Mouse (Mus musculus): ENCODE measurements around the gene Cpeb3. TPM values are rescaled to one million over a fixed set of nuclear protein-coding genes. Genes with fewer than 3 reads are reported as not detected.
"Not testable (repeated sequence)": the region's sequence is repeated elsewhere in the genome, so short reads cannot be mapped to it uniquely, and the experiment has no call there.

Gene Cpeb3
- polyA plus RNA-seq, 1 experiment, result 9.1 TPM

DNA sequence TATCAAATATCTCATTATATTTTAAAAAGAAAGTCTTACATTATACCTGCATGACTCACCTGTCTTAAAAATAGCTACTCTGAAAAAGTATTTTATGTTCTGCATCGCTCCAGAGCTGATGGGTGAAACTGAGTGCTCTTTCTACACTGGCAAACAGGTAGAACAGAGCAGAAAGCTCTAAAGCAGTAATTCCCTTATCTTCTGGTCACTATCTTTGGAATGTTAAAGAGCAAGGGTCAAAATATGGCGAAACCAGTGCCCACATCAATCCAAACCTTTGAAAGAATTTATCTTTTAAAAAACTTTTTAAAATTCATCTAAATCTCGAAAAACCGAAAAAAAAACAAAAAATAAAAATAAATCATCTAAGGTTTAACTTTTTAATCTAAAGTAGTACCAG lies 52.4 kb downstream of the Cpeb3 start:
- 83% methylated on average over 4 of the region's 4 CpGs for WGBS
- Histone ChIP-seq H3K27ac (ENCODE audit: control insufficient read depth, insufficient read depth, low read depth, low read length, poor library complexity) (no peak overlapping the region), H3K4me3 (replicated peaks; ENCODE audit: control insufficient read depth, low read depth, low read length) (no peak overlapping the region), H3K4me1 (ENCODE audit: control insufficient read depth, insufficient read depth, low read length) (no peaks in the 10 kb centered on the region)
- no peak for TF ChIP-seq POLR2A (IDR thresholded peaks at IDR 0.05; ENCODE audit: borderline replicate concordance, control insufficient read depth, low read depth, low read length)
- no peak for TF ChIP-seq CTCF (IDR thresholded peaks at IDR 0.05; ENCODE audit: control insufficient read depth, insufficient read depth, low read length)

DNA sequence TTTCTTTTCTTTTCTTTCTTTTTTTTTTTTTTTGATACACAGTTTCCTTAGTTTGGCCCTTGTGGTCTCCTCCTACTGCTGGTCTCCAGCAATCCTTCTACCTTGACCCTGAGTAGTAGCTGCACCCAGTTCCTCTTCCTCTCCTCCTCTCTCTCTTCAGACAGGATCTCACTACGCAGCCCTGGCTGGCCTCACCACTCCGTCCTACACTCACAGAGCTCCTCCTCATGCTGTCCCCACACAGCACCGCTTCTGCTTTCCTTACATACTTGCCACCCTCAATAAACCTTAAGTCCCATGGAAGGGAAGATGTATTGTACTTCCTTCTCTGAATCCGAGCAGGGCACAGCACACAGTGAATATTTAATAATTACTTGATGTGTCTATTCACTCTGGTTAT lies 61.3 kb downstream of the Cpeb3 start:
- 13% methylated on average over 4 of the region's 4 CpGs for WGBS
- no peaks in the 10 kb centered on the region; the same call in 1 of the 2 replicates for H3K4me1 ChIP-seq (ENCODE audit: control insufficient read depth, insufficient read depth, low read length)
- TF ChIP-seq POLR2A (IDR thresholded peaks at IDR 0.05; ENCODE audit: borderline replicate concordance, control insufficient read depth, low read depth, low read length) (no peak), CTCF (IDR thresholded peaks at IDR 0.05; ENCODE audit: control insufficient read depth, insufficient read depth, low read length) (no peak)
- H3K4me3 ChIP-seq (replicated peaks; ENCODE audit: control insufficient read depth, low read depth, low read length), result no peak overlapping the region
- H3K27ac ChIP-seq (ENCODE audit: control insufficient read depth, insufficient read depth, low read depth, low read length, poor library complexity), result no peak overlapping the region

DNA sequence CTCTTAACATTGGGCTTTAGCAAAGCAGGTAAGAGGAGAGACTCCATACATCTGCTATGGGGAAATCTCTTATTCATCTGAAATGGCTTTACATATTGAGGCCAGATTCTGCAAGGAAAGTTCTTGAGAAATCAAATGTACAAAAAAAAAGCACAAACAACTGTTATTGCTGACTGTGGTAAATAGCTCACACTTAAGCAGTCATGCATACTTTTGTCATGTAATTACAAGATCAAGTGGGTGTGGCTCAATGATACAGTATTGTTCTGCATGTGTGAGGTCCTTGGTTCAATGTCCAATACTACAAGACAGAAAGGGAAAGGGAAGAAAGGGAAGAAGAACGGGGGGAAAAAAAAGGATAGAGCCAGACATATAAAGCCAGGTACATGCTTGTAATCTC lies 62.6 kb downstream of the Cpeb3 start:
- 68% methylated on average over 1 of the region's 1 CpGs for WGBS
- Histone ChIP-seq H3K4me3 (replicated peaks; ENCODE audit: control insufficient read depth, low read depth, low read length) (no peak overlapping the region), H3K4me1 (ENCODE audit: control insufficient read depth, insufficient read depth, low read length) (no peaks in the 10 kb centered on the region; the same call in 1 of the 2 replicates), H3K27ac (ENCODE audit: control insufficient read depth, insufficient read depth, low read depth, low read length, poor library complexity) (no peak overlapping the region)
- TF ChIP-seq POLR2A (IDR thresholded peaks at IDR 0.05; ENCODE audit: borderline replicate concordance, control insufficient read depth, low read depth, low read length), result no peak
- no peak for TF ChIP-seq CTCF (IDR thresholded peaks at IDR 0.05; ENCODE audit: control insufficient read depth, insufficient read depth, low read length)

DNA sequence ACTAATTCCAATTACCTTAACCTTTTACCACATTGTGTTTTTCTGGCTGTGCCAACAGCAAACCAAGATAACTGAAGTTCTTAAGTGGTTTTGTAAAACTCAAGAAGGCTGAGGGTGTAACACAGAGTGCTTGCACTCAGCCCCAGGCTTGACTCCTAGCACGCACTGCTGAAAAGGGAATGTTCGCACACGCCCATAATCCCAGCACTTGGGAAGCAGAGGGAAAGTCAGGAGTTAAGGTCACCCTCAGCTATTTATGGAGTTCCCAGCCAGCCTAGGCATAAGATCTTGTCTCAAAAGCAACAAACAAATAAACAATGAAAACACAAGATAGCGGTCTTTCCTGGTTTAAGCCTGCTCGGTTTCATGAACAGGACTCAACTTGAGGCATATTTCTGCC lies 63.0 kb downstream of the Cpeb3 start:
- H3K4me1 ChIP-seq (ENCODE audit: control insufficient read depth, insufficient read depth, low read length), result no peaks in the 10 kb centered on the region; the same call in 1 of the 2 replicates
- no peak overlapping the region for H3K27ac ChIP-seq (ENCODE audit: control insufficient read depth, insufficient read depth, low read depth, low read length, poor library complexity)
- no peak for TF ChIP-seq POLR2A (IDR thresholded peaks at IDR 0.05; ENCODE audit: borderline replicate concordance, control insufficient read depth, low read depth, low read length)
- TF ChIP-seq CTCF (IDR thresholded peaks at IDR 0.05; ENCODE audit: control insufficient read depth, insufficient read depth, low read length), result no peak
- no peak overlapping the region for H3K4me3 ChIP-seq (replicated peaks; ENCODE audit: control insufficient read depth, low read depth, low read length)
- WGBS, result 94% methylated on average over 5 of the region's 5 CpGs

DNA sequence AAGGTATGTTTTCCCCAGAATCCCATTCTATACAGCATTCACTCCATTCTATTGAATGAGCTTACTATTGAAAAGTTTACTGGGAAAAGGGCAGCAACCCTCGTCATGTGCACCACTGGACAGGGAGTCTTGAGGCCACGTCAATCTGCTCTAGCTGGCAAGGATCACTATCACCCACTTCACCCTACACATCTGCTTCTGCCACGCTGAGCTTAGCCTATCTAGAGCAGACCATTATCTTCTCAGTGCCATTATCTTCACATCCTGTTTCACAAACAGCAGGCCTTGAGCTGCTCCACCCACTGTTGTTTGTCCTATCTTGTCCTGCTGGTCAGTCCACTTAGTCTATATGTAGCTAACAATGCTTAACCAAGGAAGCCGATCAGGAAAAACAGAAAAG lies 66.8 kb downstream of the Cpeb3 start:
- Histone ChIP-seq H3K27ac (ENCODE audit: control insufficient read depth, insufficient read depth, low read depth, low read length, poor library complexity) (no peak overlapping the region), H3K4me3 (replicated peaks; ENCODE audit: control insufficient read depth, low read depth, low read length) (no peak overlapping the region), H3K4me1 (ENCODE audit: control insufficient read depth, insufficient read depth, low read length) (no peaks in the 10 kb centered on the region; the same call in 1 of the 2 replicates)
- WGBS, result 49% methylated on average over 4 of the region's 4 CpGs
- TF ChIP-seq POLR2A (IDR thresholded peaks at IDR 0.05; ENCODE audit: borderline replicate concordance, control insufficient read depth, low read depth, low read length) (no peak), CTCF (IDR thresholded peaks at IDR 0.05; ENCODE audit: control insufficient read depth, insufficient read depth, low read length) (no peak)

DNA sequence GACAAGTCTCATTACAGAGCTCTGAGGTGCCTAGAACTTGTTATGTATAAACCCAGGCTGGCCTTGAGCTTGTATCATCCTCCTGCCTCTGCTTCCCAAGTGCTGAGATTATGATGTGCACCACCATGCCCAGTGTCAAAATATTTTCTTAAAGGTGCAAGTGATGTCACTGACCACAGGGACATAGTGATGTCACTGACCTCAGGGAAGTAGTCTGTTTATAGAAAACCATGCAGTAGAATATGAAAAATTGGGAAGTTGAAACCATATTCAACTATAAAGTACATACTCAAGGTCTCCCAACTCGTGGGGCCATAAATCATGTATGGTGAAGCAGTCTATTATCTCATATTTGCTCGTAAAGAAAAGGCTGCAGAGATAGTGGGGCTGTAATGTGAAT lies 71.3 kb downstream of the Cpeb3 start:
- H3K27ac ChIP-seq (ENCODE audit: control insufficient read depth, insufficient read depth, low read depth, low read length, poor library complexity), result no peak overlapping the region
- H3K4me1 ChIP-seq (ENCODE audit: control insufficient read depth, insufficient read depth, low read length), result no peaks in the 10 kb centered on the region; the same call in 1 of the 2 replicates
- WGBS, result 10% methylated on average over 2 of the region's 2 CpGs
- H3K4me3 ChIP-seq (replicated peaks; ENCODE audit: control insufficient read depth, low read depth, low read length), result no peak overlapping the region
- TF ChIP-seq POLR2A (IDR thresholded peaks at IDR 0.05; ENCODE audit: borderline replicate concordance, control insufficient read depth, low read depth, low read length), result no peak
- no peak for TF ChIP-seq CTCF (IDR thresholded peaks at IDR 0.05; ENCODE audit: control insufficient read depth, insufficient read depth, low read length)

DNA sequence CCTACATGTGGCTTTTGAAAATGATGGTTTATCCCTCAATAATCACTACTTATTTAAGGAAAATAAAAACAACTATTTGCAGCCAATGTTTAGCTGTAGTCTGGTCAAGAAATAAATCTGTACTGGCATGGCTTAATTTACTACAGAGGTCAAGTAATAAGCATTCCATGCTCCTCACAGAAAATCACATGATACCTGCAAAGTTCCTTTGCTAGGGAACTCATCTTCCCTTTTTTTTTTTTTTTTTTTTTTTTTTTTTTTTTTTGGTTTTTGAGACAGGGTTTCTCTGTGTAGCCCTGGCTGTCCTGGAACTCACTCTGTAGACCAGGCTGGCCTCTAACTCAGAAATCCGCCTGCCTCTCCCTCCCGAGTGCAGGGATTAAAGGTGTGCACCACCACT lies 72.9 kb downstream of the Cpeb3 start:
- not testable (repeated sequence) for H3K4me1 ChIP-seq (ENCODE audit: control insufficient read depth, insufficient read depth, low read length); H3K27ac ChIP-seq (ENCODE audit: control insufficient read depth, insufficient read depth, low read depth, low read length, poor library complexity); H3K4me3 ChIP-seq (replicated peaks; ENCODE audit: control insufficient read depth, low read depth, low read length)
- 83% methylated on average over 2 of the region's 2 CpGs for WGBS

DNA sequence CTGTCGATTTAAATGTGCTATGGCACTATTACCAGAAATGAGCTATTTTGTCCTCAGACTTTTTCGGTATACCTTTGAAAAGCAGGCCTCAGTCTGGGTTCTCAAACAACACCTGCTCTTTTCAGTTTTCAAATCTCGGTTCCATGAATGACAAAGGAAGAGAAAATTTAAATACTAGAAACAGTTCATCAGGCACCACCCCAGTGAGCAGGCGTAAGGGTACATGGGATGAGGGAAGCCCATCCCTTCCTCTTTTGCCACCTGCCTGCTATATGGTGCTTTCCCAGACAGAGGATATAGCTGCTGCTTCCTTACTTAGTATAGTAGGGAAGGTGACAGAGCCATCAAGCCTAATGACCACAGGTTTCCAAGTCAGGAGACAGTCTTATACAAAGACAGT lies 74.7 kb downstream of the Cpeb3 start:
- no peak for TF ChIP-seq CTCF (IDR thresholded peaks at IDR 0.05; ENCODE audit: control insufficient read depth, insufficient read depth, low read length)
- TF ChIP-seq POLR2A (IDR thresholded peaks at IDR 0.05; ENCODE audit: borderline replicate concordance, control insufficient read depth, low read depth, low read length), result no peak
- WGBS, result 88% methylated on average over 4 of the region's 4 CpGs
- no peak overlapping the region for H3K4me3 ChIP-seq (replicated peaks; ENCODE audit: control insufficient read depth, low read depth, low read length)

DNA sequence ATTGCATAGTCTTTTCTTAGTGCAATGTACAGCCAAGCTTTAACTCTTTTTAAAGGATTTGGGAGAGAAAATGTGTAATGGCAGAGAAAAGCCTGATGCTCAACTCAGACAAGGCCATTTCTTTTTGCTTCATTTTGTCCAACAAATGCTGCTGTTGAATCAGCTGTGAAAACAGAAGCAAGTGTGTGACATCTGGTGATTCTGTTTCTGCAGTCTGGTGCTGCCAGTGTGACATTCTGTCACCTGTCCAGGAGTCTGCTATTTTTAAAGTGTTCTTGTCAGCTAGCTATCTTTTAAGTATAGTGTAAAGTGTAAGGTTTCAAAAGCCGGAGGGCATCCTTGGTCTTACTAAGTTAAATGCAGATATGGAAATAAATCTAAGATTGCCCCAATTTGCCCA lies 76.7 kb downstream of the Cpeb3 start:
- WGBS, result 89% methylated on average over 1 of the region's 1 CpGs

More for the DNA sequence above, 74.7 kb downstream of the Cpeb3 start:
- H3K27ac ChIP-seq (ENCODE audit: control insufficient read depth, insufficient read depth, low read depth, low read length, poor library complexity), result no peak overlapping the region
- no peaks in the 10 kb centered on the region for H3K4me1 ChIP-seq (ENCODE audit: control insufficient read depth, insufficient read depth, low read length)

More for the DNA sequence above, 76.7 kb downstream of the Cpeb3 start:
- Histone ChIP-seq H3K4me1 (ENCODE audit: control insufficient read depth, insufficient read depth, low read length) (no peaks in the 10 kb centered on the region), H3K4me3 (replicated peaks; ENCODE audit: control insufficient read depth, low read depth, low read length) (no peak overlapping the region), H3K27ac (ENCODE audit: control insufficient read depth, insufficient read depth, low read depth, low read length, poor library complexity) (no peak overlapping the region)
- no peak for TF ChIP-seq CTCF (IDR thresholded peaks at IDR 0.05; ENCODE audit: control insufficient read depth, insufficient read depth, low read length)
- TF ChIP-seq POLR2A (IDR thresholded peaks at IDR 0.05; ENCODE audit: borderline replicate concordance, control insufficient read depth, low read depth, low read length), result no peak

Measured in bone marrow, adult 2 months (tissue).